Mouse (Mus musculus) brain, embryonic 14.5 days (tissue): ENCODE results near the gene Gm6526.
"Not testable (repeated sequence)": the region's sequence is repeated elsewhere in the genome, so short reads cannot be mapped to it uniquely, and the experiment has no call there.

ENCODE experiments used
- CTCF ChIP-seq: fragments of 200-500 bp; IDR thresholded peaks from 2 replicates; pipeline ENCODE4 v1.5.1; 2012; ENCODE audit warnings: inconsistent platforms, mild to moderate bottlenecking, moderate library complexity, borderline replicate concordance; ENCODE audit not compliant: insufficient read depth, insufficient read length; ENCODE audit errors: extremely low read depth
- POLR2A ChIP-seq: fragments of 200-500 bp; IDR thresholded peaks from 2 replicates; pipeline ENCODE4 v1.6.1; 2012; ENCODE audit warnings: mild to moderate bottlenecking, inconsistent platforms, borderline replicate concordance; ENCODE audit not compliant: poor library complexity, insufficient read depth, insufficient read length, severe bottlenecking; ENCODE audit errors: extremely low read depth

GRCm38 (mm10) chr14:43784645-43785044 is 37.0 kb downstream of the Gm6526 start, which contains the start of gene Gm8180:
- TF ChIP-seq POLR2A, CTCF: not testable (repeated sequence)
